Mouse (Mus musculus): Measurements from ENCODE around the gene Edar. TPM values are rescaled to one million over a fixed set of nuclear protein-coding genes. Genes with fewer than 3 reads are reported as not detected.

The Edar gene
- polyA plus RNA-seq, 1 experiment = not detected

DNA sequence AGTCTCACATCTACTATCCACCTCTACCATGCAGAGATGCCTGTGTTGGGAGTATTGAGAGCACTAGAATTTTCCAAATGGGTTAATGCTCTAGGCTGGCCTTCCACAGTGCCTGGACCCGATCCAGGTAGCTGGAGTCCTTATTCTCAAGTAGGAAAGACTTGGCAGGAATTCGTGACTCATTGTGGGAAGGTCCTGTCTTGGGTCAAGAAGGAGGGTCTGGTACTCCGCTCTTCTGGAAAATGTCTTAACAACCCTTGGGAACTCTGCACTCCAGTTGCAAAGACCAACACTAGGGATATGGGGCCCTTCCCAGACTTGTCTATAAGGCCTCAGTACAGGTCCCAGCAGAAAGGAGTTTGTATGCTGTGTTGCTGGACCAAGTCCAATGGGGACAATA, 66.6 kb downstream of the Edar start:
- H3K27ac ChIP-seq (ENCODE audit: insufficient read depth, low read length) = no peak overlapping the region
- H3K4me3 ChIP-seq (ENCODE audit: insufficient read depth, low read length) = no peak overlapping the region
- H3K4me1 ChIP-seq (ENCODE audit: control insufficient read depth, insufficient read depth, low read length) = no peaks in the 10 kb centered on the region
- TF ChIP-seq CTCF (IDR thresholded peaks at IDR 0.05; ENCODE audit: borderline replicate concordance, insufficient read depth, low read length) (no peak), POLR2A (IDR thresholded peaks at IDR 0.05; ENCODE audit: low read depth, low read length) (no peak)

- TF ChIP-seq CTCF (IDR thresholded peaks at IDR 0.05; ENCODE audit: borderline replicate concordance, insufficient read depth, low read length) (no peak), POLR2A (IDR thresholded peaks at IDR 0.05; ENCODE audit: low read depth, low read length) (no peak)
- Histone ChIP-seq H3K4me1 (ENCODE audit: control insufficient read depth, insufficient read depth, low read length) (no peaks in the 10 kb centered on the region), H3K4me3 (ENCODE audit: insufficient read depth, low read length) (no peak overlapping the region), H3K27ac (ENCODE audit: insufficient read depth, low read length) (no peak overlapping the region)
Measured at GRCm38 (mm10) chr10:58606356-58606755, 69.1 kb downstream of the Edar start.

DNA sequence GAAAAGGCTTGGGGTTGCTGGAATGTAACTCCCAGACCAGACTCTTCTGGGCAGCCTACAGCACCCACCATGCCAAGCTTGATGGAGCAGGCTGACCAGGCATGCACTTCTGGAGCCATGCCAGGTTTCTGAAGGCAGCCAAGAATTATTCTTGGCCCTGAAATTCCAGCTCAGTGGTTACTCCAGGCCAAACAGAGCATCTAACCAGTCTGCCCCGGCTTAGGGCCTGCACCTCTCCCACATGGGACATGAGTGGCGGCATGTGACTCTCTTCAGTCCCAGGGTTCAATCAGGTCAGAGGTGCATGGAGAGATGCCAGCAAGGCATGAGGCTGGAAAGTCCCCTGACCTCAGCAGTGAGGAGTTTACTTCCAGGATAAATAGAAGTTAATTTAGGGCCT, 70.7 kb downstream of the Edar start:
- TF ChIP-seq POLR2A (IDR thresholded peaks at IDR 0.05; ENCODE audit: low read depth, low read length) = no peak
- TF ChIP-seq CTCF (IDR thresholded peaks at IDR 0.05; ENCODE audit: borderline replicate concordance, insufficient read depth, low read length) = no peak
- peak overlapping the region; percentile 36; the same call in 1 of the 2 replicates for H3K27ac ChIP-seq (ENCODE audit: insufficient read depth, low read length)
- no peak overlapping the region for H3K4me3 ChIP-seq (ENCODE audit: insufficient read depth, low read length)
- H3K4me1 ChIP-seq (ENCODE audit: control insufficient read depth, insufficient read depth, low read length) = no peaks in the 10 kb centered on the region

DNA sequence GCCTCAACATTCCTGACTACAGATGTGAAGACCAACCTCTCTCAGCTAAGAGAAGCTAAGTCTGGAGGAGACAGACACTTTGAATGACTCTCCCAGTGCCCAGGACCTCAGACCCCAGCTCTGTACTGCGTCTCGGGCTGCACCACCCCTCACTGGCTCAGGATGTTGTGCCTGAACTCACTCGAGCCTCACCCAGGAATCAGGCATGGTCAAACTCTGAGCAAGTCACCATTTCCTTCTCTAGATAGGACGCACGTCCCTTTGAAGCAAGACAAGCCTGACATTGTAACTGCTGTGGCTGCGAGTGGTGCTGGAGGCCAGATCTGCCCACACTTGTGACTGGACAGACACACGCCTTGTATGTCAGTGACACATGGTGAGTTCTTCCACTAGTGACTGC, 73.5 kb downstream of the Edar start:
- H3K4me1 ChIP-seq (ENCODE audit: control insufficient read depth, insufficient read depth, low read length) = no peaks in the 10 kb centered on the region

GRCm38 (mm10) chr10:58601431-58601901, 74.0 kb downstream of the Edar start:
- Histone ChIP-seq H3K4me3 (ENCODE audit: insufficient read depth, low read length) (no peak overlapping the region), H3K27ac (ENCODE audit: insufficient read depth, low read length) (no peak overlapping the region)

More for the DNA sequence above, 73.5 kb downstream of the Edar start:
- Histone ChIP-seq H3K4me3 (ENCODE audit: insufficient read depth, low read length) (no peak overlapping the region), H3K27ac (ENCODE audit: insufficient read depth, low read length) (no peak overlapping the region)
- TF ChIP-seq CTCF (IDR thresholded peaks at IDR 0.05; ENCODE audit: borderline replicate concordance, insufficient read depth, low read length) = no peak
- no peak for TF ChIP-seq POLR2A (IDR thresholded peaks at IDR 0.05; ENCODE audit: low read depth, low read length)

DNA sequence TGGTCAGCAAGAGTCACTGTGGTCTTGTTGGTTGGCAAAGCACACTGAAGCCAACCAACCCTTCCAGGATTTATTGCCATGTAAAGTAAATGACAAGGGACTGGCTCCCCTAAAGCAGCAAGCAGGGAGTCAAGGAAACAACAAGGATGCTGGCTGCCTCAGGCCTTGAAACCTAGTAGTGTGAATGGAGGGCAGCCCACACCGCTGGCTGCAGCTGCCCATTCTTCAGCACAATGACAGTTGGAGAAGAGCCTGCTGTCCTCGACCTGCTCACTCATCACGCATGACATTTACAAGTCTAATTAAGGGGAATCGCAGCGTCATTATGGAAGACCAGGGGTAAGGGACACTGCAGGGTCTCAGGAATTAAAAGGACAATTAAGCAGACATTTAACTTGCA, 74.5 kb downstream of the Edar start:
- TF ChIP-seq POLR2A (IDR thresholded peaks at IDR 0.05; ENCODE audit: low read depth, low read length) = no peak
- no peak for TF ChIP-seq CTCF (IDR thresholded peaks at IDR 0.05; ENCODE audit: borderline replicate concordance, insufficient read depth, low read length)
- Histone ChIP-seq H3K4me3 (ENCODE audit: insufficient read depth, low read length) (no peak overlapping the region), H3K4me1 (ENCODE audit: control insufficient read depth, insufficient read depth, low read length) (no peaks in the 10 kb centered on the region), H3K27ac (ENCODE audit: insufficient read depth, low read length) (no peak overlapping the region)

More at GRCm38 (mm10) chr10:58601431-58601901, 74.0 kb downstream of the Edar start:
- TF ChIP-seq CTCF (IDR thresholded peaks at IDR 0.05; ENCODE audit: borderline replicate concordance, insufficient read depth, low read length) = no peak
- no peak for TF ChIP-seq POLR2A (IDR thresholded peaks at IDR 0.05; ENCODE audit: low read depth, low read length)
- H3K4me1 ChIP-seq (ENCODE audit: control insufficient read depth, insufficient read depth, low read length) = no peaks in the 10 kb centered on the region

- Histone ChIP-seq H3K27ac (ENCODE audit: insufficient read depth, low read length) (no peak overlapping the region), H3K4me3 (ENCODE audit: insufficient read depth, low read length) (no peak overlapping the region)
Measured at GRCm38 (mm10) chr10:58600151-58600550, 75.3 kb downstream of the Edar start.

GRCm38 (mm10) chr10:58595821-58596220, 79.6 kb downstream of the Edar start:
- TF ChIP-seq CTCF (IDR thresholded peaks at IDR 0.05; ENCODE audit: borderline replicate concordance, insufficient read depth, low read length) (no peak), POLR2A (IDR thresholded peaks at IDR 0.05; ENCODE audit: low read depth, low read length) (no peak)
- Histone ChIP-seq H3K27ac (ENCODE audit: insufficient read depth, low read length) (no peak overlapping the region), H3K4me1 (ENCODE audit: control insufficient read depth, insufficient read depth, low read length) (no peaks in the 10 kb centered on the region), H3K4me3 (ENCODE audit: insufficient read depth, low read length) (no peak overlapping the region)

More at GRCm38 (mm10) chr10:58600151-58600550, 75.3 kb downstream of the Edar start:
- H3K4me1 ChIP-seq (ENCODE audit: control insufficient read depth, insufficient read depth, low read length) = no peaks in the 10 kb centered on the region
- no peak for TF ChIP-seq POLR2A (IDR thresholded peaks at IDR 0.05; ENCODE audit: low read depth, low read length)
- TF ChIP-seq CTCF (IDR thresholded peaks at IDR 0.05; ENCODE audit: borderline replicate concordance, insufficient read depth, low read length) = no peak

DNA sequence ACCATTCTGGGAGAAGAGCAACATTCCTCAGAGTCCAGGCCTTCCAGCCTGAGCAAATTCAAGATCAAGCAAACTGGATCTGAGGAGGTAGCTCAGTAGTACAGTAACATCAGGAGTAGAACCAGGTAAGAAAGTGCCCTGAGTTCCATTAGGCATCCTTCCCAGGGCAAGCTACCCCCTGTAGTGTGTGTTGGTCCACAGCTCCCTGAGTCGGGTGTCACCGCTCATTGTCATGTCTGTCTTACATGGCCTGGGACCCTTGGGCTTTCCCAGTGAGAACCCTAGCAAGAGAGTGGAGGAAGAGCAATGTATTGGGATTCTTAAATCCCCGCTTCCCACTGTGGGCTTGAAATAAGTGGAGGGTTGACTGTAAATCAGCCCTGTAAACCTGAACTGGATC, 80.3 kb downstream of the Edar start:
- H3K4me1 ChIP-seq (ENCODE audit: control insufficient read depth, insufficient read depth, low read length) = no peaks in the 10 kb centered on the region
- H3K27ac ChIP-seq (ENCODE audit: insufficient read depth, low read length) = no peak overlapping the region
- no peak overlapping the region for H3K4me3 ChIP-seq (ENCODE audit: insufficient read depth, low read length)
- no peak for TF ChIP-seq POLR2A (IDR thresholded peaks at IDR 0.05; ENCODE audit: low read depth, low read length)
- no peak for TF ChIP-seq CTCF (IDR thresholded peaks at IDR 0.05; ENCODE audit: borderline replicate concordance, insufficient read depth, low read length)

DNA sequence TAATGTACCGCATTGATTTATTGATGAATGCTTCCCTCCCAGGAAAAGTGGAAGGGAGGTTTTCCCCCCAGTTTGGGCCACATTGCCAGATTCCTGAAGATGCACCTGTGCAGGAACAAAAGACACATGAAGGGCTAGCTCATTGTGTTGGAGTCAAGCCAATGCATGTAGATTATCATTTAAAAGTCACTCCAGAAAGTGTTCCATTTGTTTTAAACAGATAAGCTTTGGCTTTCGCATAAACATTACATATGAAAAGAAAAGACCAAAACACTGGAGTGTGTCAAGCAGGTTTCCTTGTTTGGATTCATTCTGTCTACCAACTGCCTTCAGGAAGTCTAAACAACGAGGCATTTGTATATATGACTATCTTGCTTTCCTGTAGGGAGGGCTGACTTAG, 81.0 kb downstream of the Edar start:
- no peak for TF ChIP-seq CTCF (IDR thresholded peaks at IDR 0.05; ENCODE audit: borderline replicate concordance, insufficient read depth, low read length)
- TF ChIP-seq POLR2A (IDR thresholded peaks at IDR 0.05; ENCODE audit: low read depth, low read length) = no peak
- H3K4me1 ChIP-seq (ENCODE audit: control insufficient read depth, insufficient read depth, low read length) = no peaks in the 10 kb centered on the region

More for the DNA sequence above, 81.0 kb downstream of the Edar start:
- Histone ChIP-seq H3K4me3 (ENCODE audit: insufficient read depth, low read length) (no peak overlapping the region), H3K27ac (ENCODE audit: insufficient read depth, low read length) (no peak overlapping the region)
